Mouse (Mus musculus) layer of hippocampus, adult 2 months (tissue): Measurements from ENCODE around the gene Triobp. TPM values are rescaled to one million over a fixed set of nuclear protein-coding genes. Genes with fewer than 3 reads are reported as not detected.

Experiments
- DNase-seq, 2 experiments: peaks; one replicate each; pipeline ENCODE4 v3.0.0; 2022; ENCODE audit warnings: low spot score in 2 of 2
- H3K27ac ChIP-seq: fragments of 200-600 bp; 2 replicates; pipeline ENCODE4 v1.8.1; 2022
- H3K4me3 ChIP-seq: fragments of 200-600 bp; 2 replicates; pipeline ENCODE4 v1.8.1; 2022; ENCODE audit warnings: mild to moderate bottlenecking
- CTCF ChIP-seq: fragments of 200-600 bp; conservative IDR thresholded peaks from 2 replicates; pipeline ENCODE4 v1.8.1; 2022; ENCODE audit warnings: antibody characterized with exemption, mild to moderate bottlenecking, moderate library complexity
- total RNA-seq, 2 experiments: library from RNA; stranded (reverse); gene quantifications; 2 replicates each; pipeline ENCODE4 v1.2.3; 2021

Gene Triobp
- total RNA-seq, 2 experiments from 2014 or later: 10.0 to 13.4 TPM

DNA sequence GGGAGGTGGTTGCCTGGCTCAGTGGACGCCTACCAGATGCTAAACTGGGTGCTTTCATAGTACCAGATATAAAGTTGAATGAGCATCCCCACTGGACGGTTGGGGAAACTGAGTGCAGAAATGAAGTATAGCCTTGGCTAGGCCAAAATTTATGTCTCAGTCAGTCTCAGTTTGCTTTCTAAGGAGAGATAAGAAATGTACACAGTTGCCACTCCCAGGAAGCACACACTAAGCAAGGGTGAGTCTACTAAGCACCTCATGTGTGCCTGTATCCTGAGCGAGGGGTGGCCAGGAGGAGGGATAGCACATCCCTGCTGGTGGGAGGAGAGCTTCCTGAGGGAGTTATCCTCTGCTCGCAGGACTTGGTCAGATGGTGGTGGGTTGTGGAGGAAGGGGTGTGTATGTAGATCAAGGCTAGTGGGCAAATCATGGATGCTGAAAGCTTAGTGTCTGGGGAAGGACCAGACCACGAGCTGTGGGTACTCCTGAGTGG is 36.8 kb downstream of the Triobp start:
- Histone ChIP-seq H3K27ac (no peak overlapping the region), H3K4me3 (no peak overlapping the region)
- TF ChIP-seq CTCF: no peak
- no peak for DNase-seq

GRCm38 (mm10) chr15:78986536-78987220 is 39.2 kb downstream of the Triobp start:
- H3K27ac ChIP-seq: no peak overlapping the region
- no peak for DNase-seq
- H3K4me3 ChIP-seq: no peak overlapping the region
- no peak for TF ChIP-seq CTCF

GRCm38 (mm10) chr15:78988499-78988971 is 41.0 kb downstream of the Triobp start:
- peak; percentile 91 to 92 for DNase-seq
- no peak for TF ChIP-seq CTCF
- Histone ChIP-seq H3K4me3 (no peak overlapping the region; the same call in 1 of the 2 replicates), H3K27ac (peak overlapping the region; percentile 79)

- DNase-seq: no peak
- TF ChIP-seq CTCF: no peak
- Histone ChIP-seq H3K4me3 (no peak overlapping the region), H3K27ac (peak overlapping the region; percentile 79)
Measured at GRCm38 (mm10) chr15:78989152-78990092, 41.9 kb downstream of the Triobp start.

DNA sequence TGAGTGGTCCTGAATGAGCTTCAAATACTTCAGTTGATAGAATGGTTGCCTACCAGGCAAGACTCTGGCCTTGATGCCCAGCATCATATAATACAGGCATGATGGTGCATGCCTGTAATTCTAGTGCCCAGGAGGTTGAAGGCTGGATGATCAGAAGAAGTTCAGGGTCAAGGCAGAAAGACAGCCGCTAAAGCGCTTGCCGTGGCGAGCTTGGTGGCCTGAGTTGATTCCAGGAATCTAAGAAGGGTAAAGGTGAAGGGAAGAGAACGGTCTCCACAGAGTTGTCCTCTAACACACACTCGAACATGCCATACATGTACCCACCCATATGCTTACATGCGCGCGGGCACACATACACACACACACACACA is 42.6 kb downstream of the Triobp start:
- no peak overlapping the region for H3K4me3 ChIP-seq
- no peak for TF ChIP-seq CTCF
- no peak for DNase-seq
- 0 out of 2 replicates have a peak overlapping the region, but pooled peaks have one; percentile 10 for H3K27ac ChIP-seq

DNA sequence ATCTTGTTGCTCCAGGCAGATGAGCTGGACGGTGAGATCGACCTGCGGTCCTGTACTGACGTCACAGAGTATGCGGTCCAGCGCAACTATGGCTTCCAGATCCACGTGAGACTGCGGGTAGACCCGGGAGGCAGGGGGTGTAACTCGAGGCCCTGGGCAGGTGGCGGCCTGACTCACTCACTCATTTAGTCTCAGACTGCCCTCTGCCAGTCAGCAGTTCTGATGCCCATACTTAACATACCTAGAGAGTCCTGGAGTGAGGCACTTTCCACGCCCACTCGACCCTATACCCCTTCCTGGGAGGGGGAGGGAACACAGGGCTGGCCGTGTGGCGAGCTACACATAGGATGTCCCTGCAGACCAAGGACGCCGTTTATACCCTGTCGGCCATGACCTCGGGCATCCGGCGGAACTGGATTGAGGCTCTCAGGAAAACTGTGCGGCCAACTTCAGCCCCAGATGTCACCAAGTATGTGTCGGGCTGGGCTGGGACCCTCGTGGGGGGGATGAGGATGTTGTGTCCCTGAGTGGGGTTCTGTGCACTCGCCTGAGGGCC is 43.5 kb downstream of the Triobp start:
- H3K4me3 ChIP-seq: no peak overlapping the region
- TF ChIP-seq CTCF: no peak
- no peak for DNase-seq
- H3K27ac ChIP-seq: no peak overlapping the region

DNA sequence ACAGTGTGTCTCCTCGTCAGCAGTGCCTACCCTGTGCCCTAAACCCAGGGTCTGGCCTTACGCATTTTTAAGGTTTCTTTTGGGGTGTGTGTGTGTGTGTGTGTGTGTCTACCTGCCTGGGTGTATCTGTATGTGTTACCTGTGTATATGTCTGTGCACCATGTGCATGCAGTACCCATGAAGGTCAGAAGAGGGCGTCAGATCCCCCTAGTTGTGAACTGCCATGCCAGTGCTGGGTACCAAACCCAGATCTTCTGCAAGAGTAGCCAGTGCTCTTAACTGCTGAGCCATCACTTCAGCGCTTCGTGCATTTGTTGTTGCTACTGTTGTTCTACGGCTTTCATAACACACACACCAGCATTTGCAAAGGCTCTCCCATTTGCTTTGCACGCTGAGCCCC is 44.7 kb downstream of the Triobp start:
- TF ChIP-seq CTCF: peak; percentile 44

DNA sequence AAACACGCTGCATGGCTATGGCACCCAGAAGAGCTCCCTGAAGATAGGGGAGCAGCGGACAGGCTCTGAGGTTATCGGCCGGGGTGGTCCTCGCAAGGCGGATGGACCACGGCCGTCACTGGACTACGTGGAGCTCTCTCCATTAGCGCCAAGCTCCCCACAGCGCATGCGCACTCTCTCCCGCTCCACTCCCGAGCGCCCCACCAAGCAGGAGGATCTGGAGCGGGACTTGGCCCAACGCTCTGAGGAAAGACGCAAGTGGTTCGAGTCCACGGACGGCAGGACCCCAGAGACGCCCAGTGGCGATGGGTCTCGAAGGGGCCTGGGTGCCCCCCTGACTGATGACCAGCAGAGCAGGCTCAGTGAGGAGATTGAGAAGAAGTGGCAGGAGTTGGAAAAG is 45.4 kb downstream of the Triobp start:
- no peak overlapping the region for H3K27ac ChIP-seq
- no peak for TF ChIP-seq CTCF
- DNase-seq: no peak
- no peak overlapping the region for H3K4me3 ChIP-seq

More for the DNA sequence above, 44.7 kb downstream of the Triobp start:
- no peak overlapping the region for H3K27ac ChIP-seq
- DNase-seq: no peak
- no peak overlapping the region for H3K4me3 ChIP-seq

DNA sequence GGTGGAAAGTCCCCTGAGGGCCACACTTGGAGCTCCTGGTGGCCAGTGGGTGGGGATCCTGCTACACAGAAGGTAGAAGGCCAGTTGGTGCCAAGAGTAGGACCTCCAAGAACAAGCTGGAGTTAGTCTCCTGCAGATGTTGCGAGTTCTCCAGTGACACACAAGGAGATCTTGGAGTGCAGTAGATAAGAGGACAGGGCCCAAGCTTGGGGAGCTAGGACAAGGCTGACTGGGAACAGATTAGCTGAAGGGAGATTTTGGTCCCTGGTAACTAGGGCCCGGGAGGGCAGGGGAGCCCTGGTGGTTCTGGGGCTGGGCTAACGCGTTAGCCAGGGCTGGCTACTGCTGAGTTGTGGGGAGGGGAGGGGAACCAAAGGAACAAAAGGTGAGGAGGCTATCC is 48.4 kb downstream of the Triobp start:
- TF ChIP-seq CTCF: no peak
- DNase-seq: no peak
- H3K4me3 ChIP-seq: no peak overlapping the region
- H3K27ac ChIP-seq: no peak overlapping the region

- H3K4me3 ChIP-seq: no peak overlapping the region
- no peak for TF ChIP-seq CTCF
Measured at GRCm38 (mm10) chr15:78996663-78997062, 49.1 kb downstream of the Triobp start.

GRCm38 (mm10) chr15:78998348-78998747 is 50.8 kb downstream of the Triobp start:
- no peak for DNase-seq

More at GRCm38 (mm10) chr15:78996663-78997062, 49.1 kb downstream of the Triobp start:
- H3K27ac ChIP-seq: no peak overlapping the region
- DNase-seq: no peak

GRCm38 (mm10) chr15:78999586-78999985 is 52.1 kb downstream of the Triobp start:
- Histone ChIP-seq H3K27ac (no peak overlapping the region), H3K4me3 (no peak overlapping the region)
- DNase-seq: no peak
- TF ChIP-seq CTCF: no peak

More at GRCm38 (mm10) chr15:78998348-78998747, 50.8 kb downstream of the Triobp start:
- Histone ChIP-seq H3K27ac (no peak overlapping the region), H3K4me3 (no peak overlapping the region)
- TF ChIP-seq CTCF: no peak

GRCm38 (mm10) chr15:79000357-79000791 is 52.9 kb downstream of the Triobp start:
- DNase-seq: no peak
- Histone ChIP-seq H3K27ac (no peak overlapping the region), H3K4me3 (no peak overlapping the region)
- no peak for TF ChIP-seq CTCF
